Comparison of ENCODE assay signal across 8 mouse cellular contexts in genomic region chr7:28821261-28821831, GRCm38 (mm10). TPM values are rescaled to one million over a fixed set of nuclear protein-coding genes. Genes with fewer than 3 reads are reported as not detected.
DNase-seq lines count a peak whose midpoint lies in the region; ATAC-seq and TF ChIP-seq lines count a peak whose summit lies in the region.

No protein-coding gene starts in this region.

- DNase-seq in forebrain, embryonic 14.5 days (ENCODE audit: low spot score): no peak
- no peak for DNase-seq in forebrain, postnatal 0 days
- DNase-seq in testis, postnatal 10 days (ENCODE audit: low spot score): peak; percentile 72
- no peak for DNase-seq in testis, postnatal 14 days (ENCODE audit: low spot score)
- peak; percentile 52 for DNase-seq in gastrocnemius, postnatal 25 days
- DNase-seq in kidney, postnatal 14 days: peak; percentile 53
- DNase-seq in right cerebral cortex, adult 2 months (ENCODE audit: low spot score in 2 of 2): peak; percentile 70 to 71
- no peak for DNase-seq in urinary bladder, adult 2 months (ENCODE audit: low spot score)

- peaks cover 71% of the 10 kb centered on the region for H3K36me3 ChIP-seq in forebrain, embryonic 14.5 days (ENCODE audit: control insufficient read depth, insufficient read depth, low read length)
- H3K36me3 ChIP-seq in forebrain, postnatal 0 days (ENCODE audit: insufficient read depth): peaks cover 67% of the 10 kb centered on the region

- H3K4me3 ChIP-seq in forebrain, embryonic 14.5 days (ENCODE audit: low read depth, low read length): no peak overlapping the region
- H3K4me3 ChIP-seq in forebrain, postnatal 0 days (ENCODE audit: low read depth, low read length): no peak overlapping the region

- no peak for ATAC-seq in forebrain, embryonic 14.5 days
- ATAC-seq in forebrain, postnatal 0 days: no peak

- TF ChIP-seq CTCF in forebrain, postnatal 0 days (IDR thresholded peaks at IDR 0.05; ENCODE audit: low read depth): no peak

- no peaks in the 10 kb centered on the region for H3K9me3 ChIP-seq in forebrain, embryonic 14.5 days (replicated peaks; ENCODE audit: control insufficient read depth, low read length)
- H3K9me3 ChIP-seq in forebrain, postnatal 0 days (ENCODE audit: low read length): no peaks in the 10 kb centered on the region

- peaks cover 9% of the 10 kb centered on the region for H3K4me1 ChIP-seq in forebrain, embryonic 14.5 days (ENCODE audit: control insufficient read depth, insufficient read depth, low read length)
- H3K4me1 ChIP-seq in forebrain, postnatal 0 days (ENCODE audit: insufficient read depth): 0 out of 2 replicates have a peak, but pooled peaks cover 4% of the 10 kb centered on the region

- peak overlapping the region; percentile 9; the same call in 1 of the 2 replicates for H3K27ac ChIP-seq in forebrain, embryonic 14.5 days (ENCODE audit: low read depth, low read length)
- no peak overlapping the region for H3K27ac ChIP-seq in forebrain, postnatal 0 days (ENCODE audit: low read depth, low read length)

- no peaks in the 10 kb centered on the region for H3K27me3 ChIP-seq in forebrain, embryonic 14.5 days (replicated peaks; ENCODE audit: control insufficient read depth, insufficient read depth, low read length)
- no peaks in the 10 kb centered on the region for H3K27me3 ChIP-seq in forebrain, postnatal 0 days (ENCODE audit: insufficient read depth, low read length)

- H3K4me2 ChIP-seq in forebrain, embryonic 14.5 days (ENCODE audit: low read length): no peak overlapping the region
- no peak overlapping the region for H3K4me2 ChIP-seq in forebrain, postnatal 0 days (ENCODE audit: low read depth)

- 79% methylated on average over 10 of the region's 10 CpGs for WGBS in forebrain, embryonic 14.5 days
- WGBS in forebrain, postnatal 0 days: 71% methylated on average over 10 of the region's 10 CpGs

- H3K9ac ChIP-seq in forebrain, embryonic 14.5 days (ENCODE audit: low read length): no peak overlapping the region
- no peak overlapping the region for H3K9ac ChIP-seq in forebrain, postnatal 0 days

RNA-seq across cellular contexts. Expression of gene Ech1, which starts 3.7 kb away (rescaled TPM):
- 103 and 107 TPM in 2 replicates for polyA plus RNA-seq in forebrain, embryonic 14.5 days (2014; fragmentation: Nextera tagmentation; extraction: Ambion mirVana)
- 79.6 and 88.3 TPM in 2 replicates for total RNA-seq in forebrain, postnatal 0 days (2014; rRNA removed)
- 101 and 110 TPM in 2 replicates for polyA plus RNA-seq in forebrain, postnatal 0 days (2015; fragmentation: Nextera tagmentation; extraction: Ambion mirVana)
- 100 to 1,000 TPM; 185 to 241 TPM for total RNA-seq in gastrocnemius, postnatal 25 days (2021)
- polyA plus RNA-seq in urinary bladder, adult 2 months (2012; rRNA removed): 246 and 303 TPM in 2 replicates

RNA-seq across cellular contexts. Expression of gene Lgals4, which starts 12.3 kb away (rescaled TPM):
- polyA plus RNA-seq in forebrain, embryonic 14.5 days (2014; fragmentation: Nextera tagmentation; extraction: Ambion mirVana): 1.7 and 2.0 TPM in 2 replicates
- 2.4 and 5.2 TPM in 2 replicates for total RNA-seq in forebrain, postnatal 0 days (2014; rRNA removed)
- polyA plus RNA-seq in forebrain, postnatal 0 days (2015; fragmentation: Nextera tagmentation; extraction: Ambion mirVana): 3.3 and 3.5 TPM in 2 replicates
- total RNA-seq in gastrocnemius, postnatal 25 days (2021): 1 to 10 TPM; 3.2 to 5.4 TPM
- polyA plus RNA-seq in urinary bladder, adult 2 months (2012; rRNA removed): 29.4 and 39.9 TPM in 2 replicates

RNA-seq across cellular contexts. Expression of gene Hnrnpl, which starts 13.0 kb away (rescaled TPM):
- 190 and 198 TPM in 2 replicates for polyA plus RNA-seq in forebrain, embryonic 14.5 days (2014; fragmentation: Nextera tagmentation; extraction: Ambion mirVana)
- 261 and 264 TPM in 2 replicates for total RNA-seq in forebrain, postnatal 0 days (2014; rRNA removed)
- 172 TPM in 2 replicates for polyA plus RNA-seq in forebrain, postnatal 0 days (2015; fragmentation: Nextera tagmentation; extraction: Ambion mirVana)
- 100 to 1,000 TPM; 118 to 120 TPM for total RNA-seq in gastrocnemius, postnatal 25 days (2021)
- 325 and 346 TPM in 2 replicates for polyA plus RNA-seq in urinary bladder, adult 2 months (2012; rRNA removed)

RNA-seq across cellular contexts. Expression of gene Rinl, which starts 32.6 kb away (rescaled TPM):
- 1.3 and 1.5 TPM in 2 replicates for polyA plus RNA-seq in forebrain, embryonic 14.5 days (2014; fragmentation: Nextera tagmentation; extraction: Ambion mirVana)
- 2.1 and 2.2 TPM in 2 replicates for total RNA-seq in forebrain, postnatal 0 days (2014; rRNA removed)
- 1.6 TPM in 2 replicates for polyA plus RNA-seq in forebrain, postnatal 0 days (2015; fragmentation: Nextera tagmentation; extraction: Ambion mirVana)
- total RNA-seq in gastrocnemius, postnatal 25 days (2021): under 1 TPM; 0.51 to 0.78 TPM
- 2.6 and 4.1 TPM in 2 replicates for polyA plus RNA-seq in urinary bladder, adult 2 months (2012; rRNA removed)

RNA-seq across cellular contexts. Expression of gene Lgals7, which starts 42.3 kb away (rescaled TPM):
- 2.4 and 4.2 TPM in 2 replicates for polyA plus RNA-seq in forebrain, embryonic 14.5 days (2014; fragmentation: Nextera tagmentation; extraction: Ambion mirVana)
- 2.8 and 10.4 TPM in 2 replicates for total RNA-seq in forebrain, postnatal 0 days (2014; rRNA removed)
- polyA plus RNA-seq in forebrain, postnatal 0 days (2015; fragmentation: Nextera tagmentation; extraction: Ambion mirVana): 3.5 and 3.8 TPM in 2 replicates
- not detected for total RNA-seq in gastrocnemius, postnatal 25 days (2021)
- polyA plus RNA-seq in urinary bladder, adult 2 months (2012; rRNA removed): 1.3 and 3.6 TPM in 2 replicates

Comparison
In these comparisons a context has a peak if more than half of its experiments do, and no peak if none do; other contexts are left out.
1. DNase-seq: peak in testis, postnatal 10 days (single experiment), gastrocnemius, postnatal 25 days (single experiment), kidney, postnatal 14 days (single experiment) and right cerebral cortex, adult 2 months (2 of 2); none in forebrain, embryonic 14.5 days (single experiment), forebrain, postnatal 0 days (single experiment), testis, postnatal 14 days (single experiment) and urinary bladder, adult 2 months (single experiment).